In genomic region chr4:58161901-58162300, GRCm38 (mm10) we compare ENCODE assay signal across 14 mouse cellular contexts. TPM values are rescaled to one million over a fixed set of nuclear protein-coding genes. Genes with fewer than 3 reads are reported as not detected.
DNase-seq lines count a peak whose midpoint lies in the region; ATAC-seq and TF ChIP-seq lines count a peak whose summit lies in the region.
"Had no signal": no experiment of that assay in that cellular context is flagged by ENCODE, and none has a peak within 500 bp of the region (broad histone marks: within the 10 kb centered on the region; RNA-seq: fewer than 3 reads in every experiment).

No protein-coding gene starts in this region.

- no peak overlapping the region for H3K4me3 ChIP-seq in kidney, adult 2 months (ENCODE audit: insufficient read depth, low read depth, low read length)
- H3K4me3 ChIP-seq in kidney, embryonic 16.5 days (ENCODE audit: low read length), result no peak overlapping the region
- H3K4me3 ChIP-seq in forebrain, embryonic 10.5 days, result no peak overlapping the region
- H3K4me3 ChIP-seq: gastrocnemius, adult 2 months; liver, embryonic 15.5 days had no signal

- H3K9me3 ChIP-seq in kidney, embryonic 16.5 days (ENCODE audit: low read length), result no peaks in the 10 kb centered on the region
- H3K9me3 ChIP-seq in forebrain, embryonic 10.5 days, result no peaks in the 10 kb centered on the region
- H3K9me3 ChIP-seq: liver, embryonic 15.5 days had no signal

- no peak for TF ChIP-seq CTCF in kidney, adult 2 months (conservative IDR thresholded peaks at IDR 0.05; ENCODE audit: insufficient read depth, insufficient read length, low read depth, low read length)

- no peak overlapping the region for H3K4me2 ChIP-seq in kidney, embryonic 16.5 days (replicated peaks; ENCODE audit: low read depth, low read length)
- H3K4me2 ChIP-seq: liver, embryonic 15.5 days had no signal

- no peaks in the 10 kb centered on the region for H3K36me3 ChIP-seq in kidney, adult 2 months (ENCODE audit: control insufficient read depth, insufficient read depth, low read length)
- H3K36me3 ChIP-seq in kidney, embryonic 16.5 days (ENCODE audit: insufficient read depth, low read length), result no peaks in the 10 kb centered on the region
- no peaks in the 10 kb centered on the region for H3K36me3 ChIP-seq in forebrain, embryonic 10.5 days (replicated peaks)
- H3K36me3 ChIP-seq: liver, embryonic 15.5 days had no signal

- peak; percentile 55 for DNase-seq in kidney, adult 2 months
- peak; percentile 65 for DNase-seq in adrenal gland, adult 2 months
- peak; percentile 60 to 67 for DNase-seq in adrenal gland, postnatal 36 days
- peak; percentile 83 for DNase-seq in cerebellum, adult 8-10 months
- DNase-seq in layer of hippocampus, adult 11-12 months (ENCODE audit: low spot score), result no peak
- no peak for DNase-seq in testis, postnatal 10 days (ENCODE audit: low spot score)
- DNase-seq in forebrain, embryonic 10.5 days (ENCODE audit: extremely low spot score, low spot score), result no peak
- DNase-seq: gastrocnemius, adult 2 months; thymus, postnatal 25 days had no signal

- WGBS in kidney, adult 2 months, result 45% methylated on average over 2 of the region's 2 CpGs
- 80% methylated on average over 2 of the region's 2 CpGs for WGBS in kidney, embryonic 16.5 days
- WGBS in forebrain, embryonic 10.5 days, result 94% methylated on average over 2 of the region's 2 CpGs

- no peak overlapping the region for H3K9ac ChIP-seq in kidney, embryonic 16.5 days (replicated peaks; ENCODE audit: low read length)
- H3K9ac ChIP-seq: liver, embryonic 15.5 days had no signal

- no peak overlapping the region for H3K27ac ChIP-seq in kidney, adult 2 months (ENCODE audit: insufficient read depth, low read depth, low read length)
- no peak overlapping the region for H3K27ac ChIP-seq in kidney, embryonic 16.5 days (ENCODE audit: low read length)
- no peak overlapping the region for H3K27ac ChIP-seq in forebrain, embryonic 10.5 days
- H3K27ac ChIP-seq: gastrocnemius, adult 2 months; liver, embryonic 15.5 days had no signal

- no peaks in the 10 kb centered on the region for H3K4me1 ChIP-seq in kidney, adult 2 months (ENCODE audit: control insufficient read depth, insufficient read depth, low read length)
- H3K4me1 ChIP-seq in kidney, embryonic 16.5 days (ENCODE audit: insufficient read depth, low read length), result 0 out of 2 replicates have a peak, but pooled peaks cover 2% of the 10 kb centered on the region
- peaks cover 4% of the 10 kb centered on the region; the same call in 1 of the 2 replicates for H3K4me1 ChIP-seq in forebrain, embryonic 10.5 days
- H3K4me1 ChIP-seq: liver, embryonic 15.5 days had no signal

- no peak for ATAC-seq in kidney, embryonic 16.5 days (ENCODE audit: low FRiP score, low TSS enrichment)
- ATAC-seq: lung, postnatal 0 days had no signal

- no peak for TF ChIP-seq POLR2A in kidney, adult 2 months (IDR thresholded peaks at IDR 0.05; ENCODE audit: low read depth, low read length)

- 0 out of 2 replicates have a peak, but pooled peaks cover 1% of the 10 kb centered on the region for H3K27me3 ChIP-seq in kidney, adult 2 months (replicated peaks; ENCODE audit: control insufficient read depth, insufficient read depth, low read length)
- H3K27me3 ChIP-seq in kidney, embryonic 16.5 days (ENCODE audit: insufficient read depth, low read length), result no peaks in the 10 kb centered on the region
- no peaks in the 10 kb centered on the region for H3K27me3 ChIP-seq in forebrain, embryonic 10.5 days (ENCODE audit: poor library complexity, severe bottlenecking)
- H3K27me3 ChIP-seq: liver, embryonic 15.5 days had no signal

RNA-seq across cellular contexts. Expression of gene Svep1, which starts 44.8 kb away (rescaled TPM):
- 8.9 and 10.6 TPM in 2 replicates for polyA plus RNA-seq in kidney, adult 2 months (2012; rRNA removed)
- 3.1 and 3.6 TPM in 2 replicates for polyA plus RNA-seq in kidney, embryonic 16.5 days (2015; fragmentation: Nextera tagmentation; extraction: Ambion mirVana)
- total RNA-seq in adrenal gland, adult 2 months (2021), result 10 to 100 TPM in 1 of 2 experiments, 1 to 10 TPM in 1; 9.7 to 16.7 TPM
- polyA plus RNA-seq in adrenal gland, adult 2 months (2012; rRNA removed), result 2.9 and 3.2 TPM in 2 replicates
- total RNA-seq in adrenal gland, postnatal 36 days (2021), result 10 to 100 TPM; 15.1 to 16.6 TPM
- polyA plus RNA-seq in forebrain, embryonic 10.5 days (2016; fragmentation: Nextera tagmentation; extraction: Ambion mirVana), result 2.2 and 2.5 TPM in 2 replicates
- total RNA-seq: granulocyte monocyte progenitor cell, adult 5-6 weeks; megakaryocyte progenitor cell, adult 5-6 weeks had no signal

Comparison
In these comparisons a context has a peak if more than half of its experiments do, and no peak if none do; other contexts are left out.
1. DNase-seq: peak in kidney, adult 2 months (single experiment), adrenal gland, adult 2 months (single experiment), adrenal gland, postnatal 36 days (2 of 2) and cerebellum, adult 8-10 months (single experiment); none in layer of hippocampus, adult 11-12 months (single experiment), testis, postnatal 10 days (single experiment) and forebrain, embryonic 10.5 days (single experiment).